Mouse (Mus musculus): ENCODE data around the gene Olfr803.

GRCm38 (mm10) chr10:129673765-129674164 lies 20.3 kb downstream of the Olfr803 start, which contains the start of gene Olfr801:
- TF ChIP-seq CTCF (IDR thresholded peaks at IDR 0.05; ENCODE audit: insufficient read depth, low read depth, low read length) (no peak), POLR2A (IDR thresholded peaks at IDR 0.05; ENCODE audit: insufficient read depth, low read depth, low read length) (no peak)

All from olfactory bulb, adult 2 months (tissue).